Mouse (Mus musculus) lung, postnatal 10 days (tissue): ENCODE measurements around the gene Cldn34c2.
A peak's percentile ranks its signal among the peaks of the same experiment; 100 is the strongest.
"Not testable (repeated sequence)": the region's sequence is repeated elsewhere in the genome, so short reads cannot be mapped to it uniquely, and the experiment has no call there.

Source experiments
- DNase-seq: peaks from one replicate; pipeline ENCODE4 v3.0.0; 2021

The Cldn34c2 gene

DNA sequence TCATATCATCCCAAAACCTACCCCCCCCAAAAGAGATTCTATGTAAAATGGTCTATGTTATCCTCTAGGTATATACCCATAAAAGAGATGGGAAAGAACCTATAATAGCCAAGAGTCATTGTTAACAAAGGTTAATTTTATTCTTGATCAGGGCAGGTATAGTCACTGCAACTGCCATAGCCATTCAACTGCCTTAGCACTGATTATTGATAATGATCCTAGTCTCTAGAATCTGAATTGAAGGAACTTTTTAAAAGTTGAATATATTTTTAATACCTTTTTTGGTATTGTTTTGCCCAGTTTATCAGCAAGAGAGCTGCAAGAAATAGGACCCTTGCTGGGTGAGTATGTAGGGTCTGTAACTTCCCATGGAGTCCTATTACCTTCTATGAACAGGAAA, at the start of gene Cldn34c2:
Cldn34c2 (plus strand) TSS at position 301 of the 400 bp plus-strand sequence.
- DNase-seq: not testable (repeated sequence)

- not testable (repeated sequence) for DNase-seq
Observed at GRCm38 (mm10) chrX:123551378-123551777, 30.1 kb upstream of the Cldn34c2 start.

DNA sequence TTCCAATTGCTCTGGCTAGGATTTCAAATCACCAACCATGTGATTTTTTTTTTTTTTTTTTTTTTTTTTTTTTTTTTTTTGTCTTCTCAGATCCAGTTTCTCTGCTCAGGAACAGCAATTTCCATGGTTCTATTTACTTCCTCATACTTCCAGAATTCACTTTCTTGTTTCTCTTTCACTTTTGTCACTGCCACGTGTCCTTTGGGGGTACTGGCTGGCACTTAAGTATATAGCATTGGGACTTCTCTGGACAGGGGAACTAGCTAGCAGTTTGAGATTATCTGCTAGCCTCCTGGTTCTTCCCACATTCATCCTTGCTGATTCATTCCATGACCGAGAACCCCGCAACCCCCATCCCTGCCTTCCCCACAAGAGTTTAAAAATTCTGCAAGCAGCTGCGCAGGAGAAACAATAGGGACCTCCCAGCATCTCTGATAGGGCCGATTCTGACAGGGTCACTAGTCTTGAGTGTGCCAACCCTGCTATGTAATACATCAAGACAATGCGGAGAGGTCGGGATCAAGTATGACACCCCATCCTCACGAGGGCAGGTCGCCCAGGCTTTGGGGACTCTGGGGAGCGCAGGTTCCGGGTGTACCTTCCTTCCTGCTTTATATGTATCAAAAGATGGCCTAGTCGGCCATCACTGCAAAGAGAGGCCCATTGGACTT, 30.8 kb downstream of the Cldn34c2 start:
- DNase-seq: peak; percentile 0
